Mouse (Mus musculus) embryonic fibroblast, embryonic 13.5 days (primary cell): ENCODE measurements around the gene Aph1c.

Source experiments
- CTCF ChIP-seq: IDR thresholded peaks from 2 replicates; pipeline ENCODE4 v1.5.1; 2011; ENCODE audit warnings: mild to moderate bottlenecking, control low read depth, low read length, moderate library complexity, borderline replicate concordance; ENCODE audit not compliant: insufficient read depth
- POLR2A ChIP-seq: IDR thresholded peaks from 2 replicates; pipeline ENCODE4 v1.6.1; 2011; ENCODE audit warnings: low read depth, mild to moderate bottlenecking, control low read depth, low read length, moderate library complexity

GRCm38 (mm10) chr9:66864708-66865107 lies 30.2 kb upstream of the Aph1c start:
- no peak for TF ChIP-seq CTCF
- TF ChIP-seq POLR2A: no peak
